Mouse (Mus musculus): ENCODE results near the gene Upk2. TPM values are rescaled to one million over a fixed set of nuclear protein-coding genes. Genes with fewer than 3 reads are reported as not detected.

Upk2 gene
- polyA plus RNA-seq (2012; rRNA removed): 4.0 and 4.4 TPM in 2 replicates

DNA sequence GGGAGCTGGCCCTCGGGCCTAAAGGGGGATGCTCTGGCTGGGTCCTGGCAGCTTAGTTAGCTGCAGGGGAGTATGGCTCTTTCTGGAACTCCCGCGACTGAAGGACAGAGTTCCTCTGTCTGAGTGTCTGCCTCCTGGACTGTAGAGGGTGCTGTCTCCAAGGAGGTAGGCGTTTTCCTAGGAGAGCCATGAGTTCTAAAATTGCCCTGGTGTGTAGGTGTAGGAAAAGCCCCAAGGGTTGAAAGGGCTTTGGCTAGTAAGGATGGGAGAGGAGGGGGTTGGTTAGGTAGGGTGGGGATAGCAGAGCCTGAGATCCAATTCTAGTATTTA lies at the start of gene Upk2:
Gene Upk2 (minus strand): TSS at position 86 of the 330 bp plus-strand sequence.
- TF ChIP-seq CTCF (IDR thresholded peaks at IDR 0.05; ENCODE audit: insufficient read depth, low read length): no peak
- TF ChIP-seq POLR2A (IDR thresholded peaks at IDR 0.05; ENCODE audit: borderline replicate concordance, extremely low read depth, low read depth, low read length): no peak
- Histone ChIP-seq H3K4me3 (replicated peaks; ENCODE audit: extremely low read depth, low read depth, low read length) (no peak within 1 kb of the TSS), H3K4me1 (ENCODE audit: control insufficient read depth, insufficient read depth, low read length) (no peaks in the 10 kb centered on the region)
- no peak for DNase-seq
- 35% methylated on average over 4 of the region's 4 CpGs for WGBS

DNA sequence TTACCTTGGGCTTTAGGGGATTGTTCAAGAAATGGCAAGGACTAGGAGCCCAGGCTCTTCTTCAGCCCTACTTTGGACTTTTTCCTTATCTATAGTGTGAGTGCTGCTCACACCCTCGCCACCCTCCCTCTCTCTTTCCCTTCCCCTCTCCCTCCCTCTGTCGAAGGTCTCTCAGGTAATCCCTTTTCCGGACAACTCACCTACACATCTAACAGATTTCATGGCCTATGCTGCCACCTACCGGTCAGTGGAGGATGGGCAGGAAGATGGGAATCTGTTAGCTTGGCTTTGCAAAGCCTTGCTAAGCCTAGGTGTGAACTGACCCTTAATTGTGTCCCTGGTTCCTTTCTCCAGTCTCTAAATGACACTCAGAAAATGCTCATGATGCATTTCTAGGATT lies 47.2 kb upstream of the Upk2 start:
- 4% methylated on average over 4 of the region's 4 CpGs for WGBS
- peak; percentile 86 for DNase-seq

DNA sequence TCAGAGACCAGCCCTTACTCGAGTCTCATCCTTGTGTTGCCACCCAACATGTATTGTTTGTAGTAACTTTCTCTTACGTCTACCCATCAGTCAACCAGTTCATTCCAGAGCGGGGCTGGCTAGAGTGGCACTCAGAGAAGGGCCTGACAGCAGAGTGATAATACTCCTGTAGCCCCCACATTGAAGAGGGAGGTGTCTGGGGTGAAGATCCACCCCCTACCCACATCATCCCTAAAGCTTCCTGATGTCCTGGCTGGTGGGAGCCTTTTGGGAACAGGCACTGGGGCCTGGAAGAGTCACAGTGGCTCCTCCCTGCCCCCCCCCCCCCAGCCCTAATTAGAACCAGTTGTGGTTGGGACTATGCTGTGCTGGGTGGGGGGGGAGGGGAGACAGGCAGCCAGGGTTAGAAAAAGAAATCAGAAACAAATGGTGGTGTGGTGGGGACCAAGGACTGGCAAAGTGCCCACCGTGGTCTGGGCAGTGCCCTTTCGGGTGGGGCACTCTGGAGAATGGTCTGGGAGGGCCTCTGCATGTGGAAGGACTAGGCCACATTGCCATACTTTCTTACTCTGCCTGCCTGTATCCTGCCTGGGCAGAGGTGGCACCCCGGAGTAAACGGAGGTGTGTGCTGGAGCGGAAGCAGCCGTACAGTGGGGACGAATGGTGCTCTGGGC lies 46.6 kb upstream of the Upk2 start:
- 36% methylated on average over 10 of the region's 10 CpGs for WGBS
- Histone ChIP-seq H3K4me1 (ENCODE audit: control insufficient read depth, insufficient read depth, low read length) (peaks cover 38% of the 10 kb centered on the region), H3K4me3 (replicated peaks; ENCODE audit: extremely low read depth, low read depth, low read length) (no peak overlapping the region)
- TF ChIP-seq CTCF (IDR thresholded peaks at IDR 0.05; ENCODE audit: insufficient read depth, low read length) (no peak), POLR2A (IDR thresholded peaks at IDR 0.05; ENCODE audit: borderline replicate concordance, extremely low read depth, low read depth, low read length) (no peak)
- DNase-seq: peak; percentile 21

More for the DNA sequence above, 47.2 kb upstream of the Upk2 start:
- TF ChIP-seq CTCF (IDR thresholded peaks at IDR 0.05; ENCODE audit: insufficient read depth, low read length) (peak; percentile 88), POLR2A (IDR thresholded peaks at IDR 0.05; ENCODE audit: borderline replicate concordance, extremely low read depth, low read depth, low read length) (no peak)
- Histone ChIP-seq H3K4me1 (ENCODE audit: control insufficient read depth, insufficient read depth, low read length) (peaks cover 36% of the 10 kb centered on the region), H3K4me3 (replicated peaks; ENCODE audit: extremely low read depth, low read depth, low read length) (no peak overlapping the region)

DNA sequence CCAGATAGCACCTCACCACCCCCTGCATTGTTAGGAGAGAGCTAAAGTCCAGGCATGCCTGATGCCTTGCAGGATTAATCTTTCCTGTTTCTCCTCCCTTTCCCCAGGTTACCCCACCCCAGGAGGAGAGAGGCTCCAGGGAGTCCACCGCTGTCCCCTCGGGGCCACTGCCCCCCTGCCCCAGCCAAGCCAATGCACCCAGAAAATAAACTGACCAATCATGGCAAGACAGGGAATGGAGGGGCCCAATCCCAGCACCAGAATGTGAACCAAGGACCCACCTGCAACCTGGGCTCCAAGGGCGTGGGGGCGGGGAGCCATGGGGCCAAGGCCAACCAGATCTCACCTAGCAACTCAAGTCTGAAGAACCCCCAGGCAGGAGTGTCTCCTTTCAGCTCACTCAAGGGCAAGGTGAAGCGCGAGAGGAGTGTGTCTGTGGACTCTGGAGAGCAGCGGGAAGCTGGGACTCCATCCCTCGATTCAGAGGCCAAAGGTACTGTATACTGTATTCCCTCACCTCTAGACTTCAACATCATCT lies 45.9 kb upstream of the Upk2 start:
- no peak for TF ChIP-seq CTCF (IDR thresholded peaks at IDR 0.05; ENCODE audit: insufficient read depth, low read length)
- no peak for TF ChIP-seq POLR2A (IDR thresholded peaks at IDR 0.05; ENCODE audit: borderline replicate concordance, extremely low read depth, low read depth, low read length)
- WGBS: 60% methylated on average over 8 of the region's 8 CpGs
- Histone ChIP-seq H3K4me3 (replicated peaks; ENCODE audit: extremely low read depth, low read depth, low read length) (no peak overlapping the region), H3K4me1 (ENCODE audit: control insufficient read depth, insufficient read depth, low read length) (peaks cover 40% of the 10 kb centered on the region)
- peak; percentile 32 for DNase-seq

DNA sequence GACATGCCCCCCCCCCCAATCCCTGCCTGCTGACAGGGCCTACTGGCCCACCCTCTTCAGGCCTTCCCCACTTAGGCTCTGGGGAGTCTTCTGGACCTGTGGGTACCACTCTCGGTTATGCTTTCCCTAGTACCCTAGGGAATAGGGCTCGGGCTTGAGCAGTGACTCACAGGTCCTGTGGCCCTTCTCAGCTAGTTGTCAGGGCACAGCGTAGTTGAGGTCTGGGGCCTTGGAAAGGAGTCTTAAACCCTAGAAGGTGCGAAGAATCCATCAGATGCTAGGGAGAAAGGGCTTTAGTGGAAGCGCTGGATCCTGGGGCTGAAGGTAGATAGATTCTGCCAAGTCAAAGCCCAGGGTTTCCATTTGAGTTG lies 45.4 kb upstream of the Upk2 start:
- Histone ChIP-seq H3K4me3 (replicated peaks; ENCODE audit: extremely low read depth, low read depth, low read length) (no peak overlapping the region), H3K4me1 (ENCODE audit: control insufficient read depth, insufficient read depth, low read length) (peaks cover 45% of the 10 kb centered on the region)
- no peak for DNase-seq
- 42% methylated on average over 5 of the region's 5 CpGs for WGBS
- TF ChIP-seq POLR2A (IDR thresholded peaks at IDR 0.05; ENCODE audit: borderline replicate concordance, extremely low read depth, low read depth, low read length) (no peak), CTCF (IDR thresholded peaks at IDR 0.05; ENCODE audit: insufficient read depth, low read length) (no peak)

DNA sequence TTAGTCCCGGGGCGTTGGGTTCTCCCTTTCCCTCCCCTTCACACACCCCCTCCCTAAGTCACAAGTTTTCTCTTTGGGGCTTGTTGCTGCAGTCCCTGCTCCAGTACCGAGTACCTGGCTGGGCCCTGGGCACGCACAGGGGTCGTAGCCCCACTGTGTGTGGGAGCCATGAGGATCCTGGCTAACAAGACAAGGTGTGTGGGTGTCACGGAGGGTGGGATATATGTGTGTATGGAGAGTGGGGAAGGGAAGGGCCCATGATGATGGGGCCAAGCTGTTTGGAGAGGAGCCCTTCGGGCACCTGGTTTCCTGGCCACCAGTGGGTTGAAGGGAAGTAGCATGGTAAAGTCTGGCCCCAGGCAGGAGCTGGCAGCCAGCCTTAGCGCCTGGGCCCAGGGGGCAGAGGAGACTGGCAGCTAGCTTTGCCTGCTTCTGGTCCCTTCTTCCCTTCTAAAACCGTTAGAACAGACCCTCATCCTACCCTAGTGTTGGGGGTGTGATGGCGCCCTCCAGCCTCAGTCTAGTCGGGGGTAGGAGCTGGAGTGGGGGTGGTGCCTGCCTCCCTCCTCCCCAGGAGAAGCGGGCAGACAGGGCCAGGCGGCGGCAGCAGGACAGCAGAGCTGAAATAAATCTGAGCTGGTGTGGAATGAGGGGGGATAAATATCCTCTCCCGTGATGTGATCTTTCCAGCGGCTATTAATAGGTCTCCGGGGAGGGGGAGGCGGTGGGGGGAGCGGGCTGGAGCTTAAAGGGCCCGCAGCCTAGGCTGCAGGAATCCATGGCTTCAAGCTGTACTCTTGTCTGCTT lies 44.8 kb upstream of the Upk2 start:
- Histone ChIP-seq H3K4me1 (ENCODE audit: control insufficient read depth, insufficient read depth, low read length) (peaks cover 51% of the 10 kb centered on the region), H3K4me3 (replicated peaks; ENCODE audit: extremely low read depth, low read depth, low read length) (peak overlapping the region; percentile 30)
- DNase-seq: peak; percentile 44
- TF ChIP-seq POLR2A (IDR thresholded peaks at IDR 0.05; ENCODE audit: borderline replicate concordance, extremely low read depth, low read depth, low read length) (peak; percentile 20; the same call in 1 of the 2 replicates), CTCF (IDR thresholded peaks at IDR 0.05; ENCODE audit: insufficient read depth, low read length) (no peak)
- WGBS: 17% methylated on average over 20 of the region's 20 CpGs

DNA sequence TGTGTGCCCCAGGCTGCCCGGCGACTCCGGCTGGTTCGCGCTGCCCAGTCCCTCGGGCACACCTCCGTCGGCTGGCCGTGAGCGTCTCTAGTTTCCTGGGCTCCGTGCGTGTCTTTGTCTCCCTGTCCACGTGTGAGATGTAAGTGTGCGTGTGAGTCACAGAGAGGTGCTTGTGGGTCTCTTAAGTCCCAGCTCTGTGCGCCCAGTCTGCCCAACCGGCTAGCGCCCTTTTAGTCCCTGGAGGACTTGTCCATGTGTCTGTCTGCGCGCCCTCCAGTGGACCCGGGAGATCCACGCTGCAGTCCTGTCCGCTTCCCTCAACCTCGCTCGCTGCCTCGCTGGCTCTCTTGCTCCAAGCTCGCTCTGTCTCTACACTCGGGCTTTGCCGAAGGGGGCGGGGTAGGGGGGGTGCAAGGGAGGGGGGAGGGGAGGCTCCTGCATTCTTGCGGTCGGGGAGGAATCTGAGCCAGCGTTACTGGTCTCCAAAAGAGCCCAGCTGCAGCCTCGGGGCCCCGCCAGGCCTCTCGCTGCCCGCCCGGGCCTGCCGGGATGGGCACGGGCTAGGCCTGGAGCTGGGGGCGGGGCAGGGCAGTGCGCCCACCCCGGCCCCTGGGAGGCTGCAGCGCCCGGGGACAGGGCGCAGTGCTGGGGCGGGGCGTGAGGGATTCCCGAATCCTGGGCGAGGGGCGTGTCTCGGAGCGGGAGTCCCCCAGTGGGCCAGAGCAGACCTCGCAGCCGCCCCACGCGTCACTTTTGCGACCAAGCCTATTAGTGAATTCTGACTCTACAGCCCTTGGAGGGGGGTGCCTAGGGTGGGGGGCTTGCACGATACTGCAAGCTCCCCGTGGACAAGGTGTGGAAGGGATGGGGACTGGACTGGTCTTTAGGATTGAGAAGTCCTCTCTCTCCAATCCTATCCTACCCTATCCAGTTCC lies 43.9 kb upstream of the Upk2 start:
- DNase-seq: peak; percentile 79
- TF ChIP-seq CTCF (IDR thresholded peaks at IDR 0.05; ENCODE audit: insufficient read depth, low read length): peak; percentile 46
- peak; percentile 31; the same call in 1 of the 2 replicates for TF ChIP-seq POLR2A (IDR thresholded peaks at IDR 0.05; ENCODE audit: borderline replicate concordance, extremely low read depth, low read depth, low read length)
- WGBS: under 1% methylated on average over 58 of the region's 59 CpGs
- Histone ChIP-seq H3K4me3 (replicated peaks; ENCODE audit: extremely low read depth, low read depth, low read length) (peak overlapping the region; percentile 40), H3K4me1 (ENCODE audit: control insufficient read depth, insufficient read depth, low read length) (peaks cover 60% of the 10 kb centered on the region)

DNA sequence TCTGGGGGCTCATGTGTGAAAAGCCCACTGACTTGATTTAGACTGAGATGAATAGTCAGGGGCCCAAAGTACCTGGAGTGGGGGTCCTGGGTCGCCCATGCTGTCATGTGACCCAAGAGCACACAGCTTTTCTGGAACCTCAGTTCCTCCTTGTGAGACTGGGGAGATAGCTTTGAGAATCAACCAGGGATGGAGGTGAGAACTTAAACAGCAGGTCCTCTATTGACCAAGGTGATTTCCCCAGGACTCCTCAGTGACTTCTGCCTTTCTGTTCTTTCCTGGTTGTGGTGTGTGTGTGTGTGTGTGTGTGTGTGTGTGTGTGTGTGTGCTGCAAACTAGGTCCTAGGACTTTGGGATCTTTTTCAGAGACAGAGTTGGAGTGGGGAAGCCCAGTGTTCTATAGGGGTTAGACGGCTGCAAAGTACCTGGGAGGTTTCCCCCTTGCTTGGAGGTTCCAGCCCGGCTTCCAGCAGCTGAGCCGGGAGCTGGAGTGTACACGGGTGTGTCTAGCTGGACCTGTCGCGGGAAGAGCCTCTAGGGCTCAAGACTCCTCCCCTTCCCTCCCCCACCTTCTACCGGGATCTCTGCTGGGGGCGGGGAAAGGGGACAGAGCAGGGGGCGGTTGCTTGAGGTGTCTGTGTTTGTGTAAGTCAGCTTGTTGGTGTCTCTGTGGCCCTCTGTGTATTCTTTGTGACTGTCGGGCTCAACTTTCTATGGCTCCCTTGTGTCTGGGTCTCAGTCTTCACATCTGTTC lies 43.0 kb upstream of the Upk2 start:
- 0 out of 2 replicates have a peak, but pooled peaks have one; percentile 16 for TF ChIP-seq POLR2A (IDR thresholded peaks at IDR 0.05; ENCODE audit: borderline replicate concordance, extremely low read depth, low read depth, low read length)
- no peak for TF ChIP-seq CTCF (IDR thresholded peaks at IDR 0.05; ENCODE audit: insufficient read depth, low read length)
- Histone ChIP-seq H3K4me1 (ENCODE audit: control insufficient read depth, insufficient read depth, low read length) (peaks cover 69% of the 10 kb centered on the region), H3K4me3 (replicated peaks; ENCODE audit: extremely low read depth, low read depth, low read length) (peak overlapping the region; percentile 40)
- DNase-seq: peak; percentile 61
- WGBS: 4% methylated on average over 11 of the region's 11 CpGs

All from lung, adult 2 months (tissue).